Comparison of ENCODE assay signal across 9 mouse cellular contexts in genomic region chr6:52972138-52972537, GRCm38 (mm10).
DNase-seq lines count a peak whose midpoint lies in the region; ATAC-seq and TF ChIP-seq lines count a peak whose summit lies in the region.
"Had no signal": no experiment of that assay in that cellular context is flagged by ENCODE, and none has a peak within 500 bp of the region (broad histone marks: within the 10 kb centered on the region; RNA-seq: fewer than 3 reads in every experiment).

No protein-coding gene starts in this region.

- no peak overlapping the region for H3K9ac ChIP-seq in limb, embryonic 11.5 days (ENCODE audit: low read length)
- H3K9ac ChIP-seq: forebrain, embryonic 12.5 days had no signal

- POLR2A ChIA-PET in Patski (lab: Charles Lee): no interaction called here

- peak; percentile 69 for ATAC-seq in Patski
- ATAC-seq in limb, embryonic 11.5 days (ENCODE audit: insufficient number of reproducible peaks, low FRiP score, low TSS enrichment, low read depth): no peak
- ATAC-seq in CD4-positive, CD25-positive, alpha-beta regulatory T cell, adult 4 months: no peak

- no peaks in the 10 kb centered on the region for H3K9me3 ChIP-seq in limb, embryonic 11.5 days (ENCODE audit: control insufficient read depth, low read length)
- H3K9me3 ChIP-seq: forebrain, embryonic 12.5 days had no signal

- no peak for TF ChIP-seq POLR2A in lung, adult 2 months (IDR thresholded peaks at IDR 0.05; ENCODE audit: borderline replicate concordance, extremely low read depth, low read depth, low read length)

- CTCF ChIA-PET in Patski (lab: Charles Lee): interaction anchor here (0.7 to 8.2 kb wide), 12 partner anchors 9 to 79 kb away, joined by 3 to 46 read pairs (median 4); no protein-coding TSS in a partner anchor

- no peak overlapping the region for H3K4me2 ChIP-seq in limb, embryonic 11.5 days (ENCODE audit: low read depth, severe bottlenecking)
- H3K4me2 ChIP-seq: forebrain, embryonic 12.5 days had no signal

- DNase-seq in gastrocnemius, adult 2 months: no peak
- DNase-seq in gastrocnemius, adult 8-10 months (ENCODE audit: low spot score in 2 of 2): no peak
- DNase-seq in lung, adult 2 months: no peak
- no peak for DNase-seq in lung, postnatal 36 days
- DNase-seq in Patski (ENCODE audit: low read depth, low spot score): no peak
- DNase-seq in limb, embryonic 11.5 days (ENCODE audit: low spot score): peak; percentile 26
- DNase-seq in spleen, adult 12 weeks (ENCODE audit: low spot score): no peak

- no peak overlapping the region for H3K4me3 ChIP-seq in gastrocnemius, adult 2 months
- H3K4me3 ChIP-seq in lung, adult 2 months (replicated peaks; ENCODE audit: extremely low read depth, low read depth, low read length): no peak overlapping the region
- no peak overlapping the region for H3K4me3 ChIP-seq in limb, embryonic 11.5 days (ENCODE audit: low read depth, low read length)
- H3K4me3 ChIP-seq: forebrain, embryonic 12.5 days had no signal

- intact Hi-C loops in gastrocnemius, adult 2 months (cut with DNase I): loop anchor here (5.0 kb wide), 1 partner anchor 45 kb away; no protein-coding TSS in a partner anchor

- no peaks in the 10 kb centered on the region for H3K36me3 ChIP-seq in limb, embryonic 11.5 days (ENCODE audit: control insufficient read depth, insufficient read depth, low read length)
- H3K36me3 ChIP-seq: forebrain, embryonic 12.5 days had no signal

- in situ Hi-C loops in Patski (cut with MboI; ENCODE audit: low pct_unique_long_range_greater_than_20kb): no loop called here

- no peaks in the 10 kb centered on the region for H3K4me1 ChIP-seq in lung, adult 2 months (ENCODE audit: control insufficient read depth, insufficient read depth, low read length)
- peaks cover 20% of the 10 kb centered on the region for H3K4me1 ChIP-seq in limb, embryonic 11.5 days (ENCODE audit: control insufficient read depth, insufficient read depth, low read length)

- TF ChIP-seq CTCF in gastrocnemius, adult 2 months (IDR thresholded peaks at IDR 0.05): peak; percentile 36
- TF ChIP-seq CTCF in lung, adult 2 months (IDR thresholded peaks at IDR 0.05; ENCODE audit: insufficient read depth, low read length): peak; percentile 11; the same call in 1 of the 2 replicates
- TF ChIP-seq CTCF in Patski (IDR thresholded peaks at IDR 0.05): peak; percentile 62

- H3K27ac ChIP-seq in gastrocnemius, adult 2 months: no peak overlapping the region
- no peak overlapping the region for H3K27ac ChIP-seq in limb, embryonic 11.5 days (replicated peaks; ENCODE audit: low read depth, low read length)
- H3K27ac ChIP-seq: forebrain, embryonic 12.5 days had no signal

- H3K27me3 ChIP-seq in Patski: no peaks in the 10 kb centered on the region
- no peaks in the 10 kb centered on the region for H3K27me3 ChIP-seq in limb, embryonic 11.5 days (ENCODE audit: control insufficient read depth, insufficient read depth, low read length)
- H3K27me3 ChIP-seq: forebrain, embryonic 12.5 days had no signal

- 81% methylated on average over 7 of the region's 7 CpGs for WGBS in lung, adult 2 months
- 70% methylated on average over 7 of the region's 7 CpGs for WGBS in limb, embryonic 11.5 days

Comparison
In these comparisons a context has a peak if more than half of its experiments do, and no peak if none do; other contexts are left out.
1. CTCF ChIP-seq: peak in every context shown above with its lines; median percentile 62 in Patski; 36 in gastrocnemius, adult 2 months; 11 in lung, adult 2 months.